Mouse (Mus musculus) hindbrain, embryonic 11.5 days (tissue): ENCODE results near the gene Gm1673. TPM values are rescaled to one million over a fixed set of nuclear protein-coding genes. Genes with fewer than 3 reads are reported as not detected.

Source experiments
- ATAC-seq: fragments of 200-750 bp; cut with Nextera tagmentation; 2 replicates; pipeline ENCODE4 v1.8.0; 2017; ENCODE audit warnings: mild to moderate bottlenecking, moderate TSS enrichment, moderate library complexity; ENCODE audit not compliant: low FRiP score
- DNase-seq: peaks from one replicate; pipeline ENCODE4 v3.0.0-alpha.2; 2015; ENCODE audit warnings: low spot score
- H3K27ac ChIP-seq: fragments of 300-500 bp; sonication (generic); 2 replicates; pipeline ENCODE4 v1.5.1; 2014; ENCODE audit warnings: mild to moderate bottlenecking, low read depth, low read length
- H3K27me3 ChIP-seq: fragments of 300-500 bp; sonication (generic); 2 replicates; pipeline ENCODE4 v1.6.1; 2014; ENCODE audit warnings: mild to moderate bottlenecking, low read length, moderate library complexity, mixed read lengths; ENCODE audit not compliant: control insufficient read depth, insufficient read depth
- H3K36me3 ChIP-seq: fragments of 300-500 bp; sonication (generic); 2 replicates; pipeline ENCODE4 v1.6.1; 2014; ENCODE audit warnings: mild to moderate bottlenecking, low read length, moderate library complexity, mixed read lengths; ENCODE audit not compliant: control insufficient read depth, insufficient read depth
- H3K4me1 ChIP-seq: fragments of 300-500 bp; sonication (generic); replicated peaks from 2 replicates; pipeline ENCODE4 v1.6.1; 2014; ENCODE audit warnings: low read length, mixed read lengths; ENCODE audit not compliant: control insufficient read depth, insufficient read depth
- H3K4me2 ChIP-seq: fragments of 300-500 bp; sonication (generic); replicated peaks from 2 replicates; pipeline ENCODE4 v1.6.1; 2014; ENCODE audit warnings: mild to moderate bottlenecking, low read depth, low read length
- H3K4me3 ChIP-seq: fragments of 300-500 bp; sonication (generic); 2 replicates; pipeline ENCODE4 v1.5.1; 2014; ENCODE audit warnings: low read depth, low read length
- H3K9ac ChIP-seq: fragments of 300-500 bp; sonication (generic); 2 replicates; pipeline ENCODE4 v1.6.1; 2014; ENCODE audit warnings: low read depth, low read length
- H3K9me3 ChIP-seq: fragments of 300-500 bp; sonication (generic); 2 replicates; pipeline ENCODE4 v1.6.1; 2016; ENCODE audit warnings: low read length; ENCODE audit not compliant: control insufficient read depth
- WGBS: fragments of 180-500 bp; shearing (Covaris S2); extraction: QIAGEN DNeasy Blood & Tissue Kit; methylation state at CpG from one replicate; pipeline ENCODE4 v1.1.7; 2014; 5-methylcytosine and 5-hydroxymethylcytosine counted together
- polyA plus RNA-seq: library from polyadenylated mRNA; unstranded; fragments of >200 nt; fragmentation: Nextera tagmentation; extraction: Ambion mirVana; gene quantifications from 2 replicates; pipeline ENCODE4 v1.2.1, GENCODE M21; 2014

The Gm1673 gene
- polyA plus RNA-seq, 1 experiment from 2014 or later, result 236 TPM

GRCm38 (mm10) chr5:34031022-34031421 is 47.8 kb downstream of the Gm1673 start:
- H3K9me3 ChIP-seq, result no peaks in the 10 kb centered on the region
- 80% methylated on average over 6 of the region's 6 CpGs for WGBS

DNA sequence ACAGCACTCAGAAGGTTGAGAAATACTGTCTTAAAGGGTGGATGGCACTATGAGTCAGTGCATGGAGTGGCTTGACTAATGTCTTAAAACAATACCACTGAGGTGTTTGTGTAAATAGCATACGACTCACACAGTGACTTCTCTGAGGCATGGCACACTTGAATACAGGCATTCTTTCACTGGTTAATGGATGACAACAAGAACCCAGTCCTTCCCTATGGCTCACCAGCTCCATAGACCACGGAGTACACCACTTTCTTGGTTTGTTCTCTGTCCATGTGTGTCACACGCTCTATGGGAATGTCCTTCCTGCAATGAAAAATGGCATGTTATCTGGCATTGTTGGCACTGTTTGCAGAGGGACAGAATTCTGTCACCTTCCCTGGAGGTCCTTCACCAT is 49.3 kb downstream of the Gm1673 start:
- no peak overlapping the region for H3K4me2 ChIP-seq
- no peaks in the 10 kb centered on the region for H3K27me3 ChIP-seq
- no peaks in the 10 kb centered on the region for H3K9me3 ChIP-seq
- no peak for ATAC-seq
- no peak for DNase-seq
- H3K27ac ChIP-seq, result no peak overlapping the region
- WGBS, result 57% methylated on average over 3 of the region's 3 CpGs
- no peaks in the 10 kb centered on the region for H3K36me3 ChIP-seq
- no peak overlapping the region for H3K4me3 ChIP-seq
- no peaks in the 10 kb centered on the region for H3K4me1 ChIP-seq
- H3K9ac ChIP-seq, result no peak overlapping the region

More at GRCm38 (mm10) chr5:34031022-34031421, 47.8 kb downstream of the Gm1673 start:
- H3K9ac ChIP-seq, result no peak overlapping the region
- no peak overlapping the region for H3K4me2 ChIP-seq
- DNase-seq (no peak), ATAC-seq (no peak)
- no peak overlapping the region for H3K4me3 ChIP-seq
- no peaks in the 10 kb centered on the region for H3K27me3 ChIP-seq
- no peak overlapping the region for H3K27ac ChIP-seq
- no peaks in the 10 kb centered on the region for H3K36me3 ChIP-seq
- no peaks in the 10 kb centered on the region for H3K4me1 ChIP-seq

Other genes with a start within 250 kb of the Gm1673 start
- 40.2 and 44.9 TPM in 2 replicates for gene Letm1, start 200.6 kb upstream of the Gm1673 start, polyA plus RNA-seq
- 95.3 and 104 TPM in 2 replicates for gene Nsd2, start 162.7 kb upstream of the Gm1673 start, polyA plus RNA-seq
- gene Nelfa, start 47.0 kb upstream of the Gm1673 start, polyA plus RNA-seq, result 45.9 and 50.8 TPM in 2 replicates
- 1.2 and 1.4 TPM in 2 replicates for gene Nat8l, start 12.6 kb downstream of the Gm1673 start, polyA plus RNA-seq
- 0.26 and 1.2 TPM in 2 replicates for gene Poln, start 186.0 kb downstream of the Gm1673 start, polyA plus RNA-seq
- gene Haus3, start 186.1 kb downstream of the Gm1673 start, polyA plus RNA-seq, result 44.1 and 46.9 TPM in 2 replicates
- gene Mxd4, start 204.3 kb downstream of the Gm1673 start, polyA plus RNA-seq, result 23.7 and 29.2 TPM in 2 replicates